Mouse (Mus musculus) midbrain, embryonic 14.5 days (tissue): ENCODE results near the gene Dhrs1. TPM values are rescaled to one million over a fixed set of nuclear protein-coding genes. Genes with fewer than 3 reads are reported as not detected.
A peak's percentile ranks its signal among the peaks of the same experiment; 100 is the strongest.

Source experiments
- ATAC-seq: fragments of 200-750 bp; cut with Nextera tagmentation; 2 replicates; pipeline ENCODE4 v1.8.0; 2017; ENCODE audit warnings: moderate number of reproducible peaks, moderate library complexity; ENCODE audit not compliant: low FRiP score, low TSS enrichment
- DNase-seq: peaks from one replicate; pipeline ENCODE4 v3.0.0-alpha.2; 2015
- H3K27ac ChIP-seq: fragments of 300-500 bp; sonication (generic); replicated peaks from 2 replicates; pipeline ENCODE4 v1.5.1; 2014; ENCODE audit warnings: mild to moderate bottlenecking, low read depth, low read length, moderate library complexity
- H3K27me3 ChIP-seq: fragments of 300-500 bp; sonication (generic); 2 replicates; pipeline ENCODE4 v1.6.1; 2014; ENCODE audit warnings: low read length, control low read depth, mixed read lengths; ENCODE audit not compliant: control insufficient read depth, insufficient read depth
- H3K36me3 ChIP-seq: fragments of 300-500 bp; sonication (generic); 2 replicates; pipeline ENCODE4 v1.6.1; 2014; ENCODE audit warnings: low read length, control low read depth; ENCODE audit not compliant: control insufficient read depth, insufficient read depth
- H3K4me1 ChIP-seq: fragments of 300-500 bp; sonication (generic); 2 replicates; pipeline ENCODE4 v1.6.1; 2014; ENCODE audit warnings: mild to moderate bottlenecking, antibody characterized with exemption, low read length, control low read depth; ENCODE audit not compliant: control insufficient read depth, insufficient read depth
- H3K4me2 ChIP-seq: fragments of 300-500 bp; sonication (generic); 2 replicates; pipeline ENCODE4 v1.6.1; 2014; ENCODE audit warnings: mild to moderate bottlenecking, low read length, moderate library complexity
- H3K4me3 ChIP-seq: fragments of 300-500 bp; sonication (generic); replicated peaks from 2 replicates; pipeline ENCODE4 v1.5.1; 2014; ENCODE audit warnings: low read depth, low read length
- H3K9ac ChIP-seq: fragments of 300-500 bp; sonication (generic); replicated peaks from 2 replicates; pipeline ENCODE4 v1.6.1; 2014; ENCODE audit warnings: mild to moderate bottlenecking, low read length, moderate library complexity
- H3K9me3 ChIP-seq: fragments of 300-500 bp; sonication (generic); 2 replicates; pipeline ENCODE4 v1.6.1; 2016; ENCODE audit warnings: low read length, control low read depth, mixed read lengths; ENCODE audit not compliant: control insufficient read depth
- WGBS: fragments of 180-500 bp; shearing (Covaris S2); extraction: QIAGEN DNeasy Blood & Tissue Kit; methylation state at CpG from one replicate; pipeline ENCODE4 v1.1.7; 2014; 5-methylcytosine and 5-hydroxymethylcytosine counted together
- polyA plus RNA-seq: library from polyadenylated mRNA; unstranded; fragments of >200 nt; fragmentation: Nextera tagmentation; extraction: Ambion mirVana; gene quantifications from 2 replicates; pipeline ENCODE4 v1.2.1, GENCODE M21; 2014

The Dhrs1 gene
- polyA plus RNA-seq, 1 experiment from 2014 or later = 65.1 TPM

DNA sequence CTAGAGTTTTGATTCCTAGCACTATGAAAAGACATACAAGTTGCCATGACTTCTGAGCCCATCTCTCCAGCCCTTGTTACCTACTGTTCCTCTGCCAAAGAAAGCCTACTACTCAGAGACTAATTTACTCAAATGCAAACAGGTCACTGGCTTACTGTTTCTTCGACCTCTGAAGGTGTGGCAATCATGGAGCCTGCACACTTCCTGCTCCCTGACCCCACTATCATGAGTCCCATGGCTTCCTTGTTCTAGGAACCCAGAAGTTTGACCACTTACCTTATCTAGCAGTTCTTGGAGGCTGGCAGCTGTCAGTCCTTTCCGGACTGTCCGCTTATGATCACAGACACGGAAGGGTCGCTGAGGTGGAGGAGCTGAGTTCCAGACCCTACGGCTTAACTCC, 12.1 kb upstream of the Dhrs1 start:
- WGBS = 85% methylated on average over 6 of the region's 6 CpGs
- Histone ChIP-seq H3K36me3 (peaks cover 39% of the 10 kb centered on the region), H3K9me3 (no peaks in the 10 kb centered on the region), H3K27ac (no peak overlapping the region), H3K4me2 (no peak overlapping the region), H3K4me3 (no peak overlapping the region), H3K4me1 (peaks cover 8% of the 10 kb centered on the region; the same call in 1 of the 2 replicates), H3K9ac (no peak overlapping the region), H3K27me3 (peaks cover 14% of the 10 kb centered on the region)
- no peak for DNase-seq
- ATAC-seq = no peak

DNA sequence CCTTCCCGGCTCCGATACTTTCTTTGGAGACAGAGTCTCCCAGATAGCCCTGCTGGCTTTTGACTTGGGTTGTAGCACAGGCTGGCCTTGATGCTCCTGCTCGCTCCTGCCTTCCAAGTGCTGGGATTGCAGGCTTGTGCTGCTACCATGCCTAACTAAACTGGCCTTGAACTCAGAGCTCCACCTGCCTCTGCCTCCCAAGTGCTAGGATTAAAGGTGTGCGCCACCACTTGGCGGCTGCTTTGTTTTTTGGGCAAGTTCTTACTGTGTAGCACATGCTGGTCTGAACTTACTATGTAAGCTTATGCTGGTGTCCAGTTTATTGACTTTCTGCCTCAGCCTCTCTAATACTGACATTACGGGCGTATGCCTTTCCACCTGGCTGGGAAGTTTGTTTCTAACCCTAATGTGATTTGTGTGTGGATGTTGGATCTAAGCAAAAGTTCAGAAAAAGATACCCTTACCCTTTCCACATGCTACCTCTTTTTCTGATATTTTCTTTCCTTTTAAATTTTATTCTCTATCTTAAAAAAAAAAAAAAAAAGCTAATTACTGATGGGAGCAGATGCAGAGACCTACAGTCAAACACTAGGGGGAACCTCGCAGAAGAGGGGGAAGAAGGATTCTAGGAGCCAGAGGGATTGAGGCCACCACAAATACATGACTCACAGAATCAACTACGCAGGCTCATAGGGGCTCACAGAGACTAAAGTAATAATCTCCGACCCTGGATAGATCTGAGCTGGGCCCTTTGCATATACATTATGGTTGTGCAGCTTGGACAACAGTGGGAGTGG, 1.8 kb upstream of the Dhrs1 start:
- Histone ChIP-seq H3K4me3 (no peak overlapping the region), H3K27me3 (no peaks in the 10 kb centered on the region), H3K9me3 (no peaks in the 10 kb centered on the region), H3K4me1 (peaks cover 18% of the 10 kb centered on the region), H3K4me2 (peak overlapping the region; percentile 90), H3K9ac (no peak overlapping the region), H3K27ac (no peak overlapping the region), H3K36me3 (peaks cover 39% of the 10 kb centered on the region)
- no peak for DNase-seq
- ATAC-seq = no peak
- 91% methylated on average over 10 of the region's 10 CpGs for WGBS

GRCm38 (mm10) chr14:55745861-55746237, 359 bp upstream of the Dhrs1 start:
- no peak for ATAC-seq
- H3K9ac ChIP-seq = peak overlapping the region; percentile 71
- peak overlapping the region; percentile 85 for H3K4me3 ChIP-seq
- H3K9me3 ChIP-seq = no peaks in the 10 kb centered on the region
- H3K27me3 ChIP-seq = no peaks in the 10 kb centered on the region
- peak overlapping the region; percentile 90 for H3K4me2 ChIP-seq
- peaks cover 30% of the 10 kb centered on the region for H3K36me3 ChIP-seq
- under 1% methylated on average over 31 of the region's 31 CpGs for WGBS
- H3K4me1 ChIP-seq = peaks cover 18% of the 10 kb centered on the region
- peak overlapping the region; percentile 32; the same call in 1 of the 2 replicates for H3K27ac ChIP-seq
- DNase-seq = no peak

GRCm38 (mm10) chr14:55743711-55744110, 1.8 kb downstream of the Dhrs1 start:
- peak; percentile 59 for ATAC-seq
- DNase-seq = peak; percentile 89
- H3K36me3 ChIP-seq = peaks cover 30% of the 10 kb centered on the region
- no peaks in the 10 kb centered on the region for H3K27me3 ChIP-seq
- H3K4me3 ChIP-seq = no peak overlapping the region
- WGBS = 24% methylated on average over 10 of the region's 10 CpGs
- no peak overlapping the region for H3K27ac ChIP-seq
- peak overlapping the region; percentile 28 for H3K4me2 ChIP-seq
- no peaks in the 10 kb centered on the region for H3K9me3 ChIP-seq
- H3K4me1 ChIP-seq = peaks cover 18% of the 10 kb centered on the region
- no peak overlapping the region; the same call in 1 of the 2 replicates for H3K9ac ChIP-seq

DNA sequence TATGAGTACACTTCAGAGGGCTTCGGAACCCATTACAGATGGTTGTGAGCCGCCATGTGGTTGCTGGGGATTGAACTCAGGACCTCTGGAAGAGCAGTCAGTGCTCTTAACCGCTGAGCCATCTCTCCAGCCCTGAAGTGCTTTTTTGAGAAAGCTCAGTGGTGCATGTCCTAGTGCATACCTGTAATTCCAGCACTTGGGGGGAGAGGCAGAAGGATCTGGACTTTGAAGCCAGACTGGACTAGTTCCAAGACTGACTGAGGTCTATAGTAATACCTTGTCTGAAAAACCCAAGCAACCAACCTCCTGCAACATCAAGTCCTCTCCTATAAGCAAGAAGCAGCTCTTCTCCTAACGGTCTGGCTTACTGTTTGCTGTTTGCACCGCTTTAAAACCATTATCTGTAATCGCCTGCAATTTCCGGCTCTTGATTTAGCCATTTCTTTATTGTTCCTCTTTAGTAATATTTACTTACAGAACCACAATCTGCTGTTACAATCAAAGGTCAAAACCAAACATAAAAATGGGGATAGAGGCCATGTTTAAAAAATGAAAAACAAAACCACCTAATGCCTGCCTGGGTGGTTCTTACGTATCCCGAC, 8.3 kb downstream of the Dhrs1 start:
- ATAC-seq = no peak
- H3K36me3 ChIP-seq = peaks cover 28% of the 10 kb centered on the region
- no peaks in the 10 kb centered on the region for H3K27me3 ChIP-seq
- no peak overlapping the region for H3K9ac ChIP-seq
- 87% methylated on average over 9 of the region's 9 CpGs for WGBS
- H3K27ac ChIP-seq = no peak overlapping the region
- H3K9me3 ChIP-seq = no peaks in the 10 kb centered on the region
- H3K4me3 ChIP-seq = no peak overlapping the region
- H3K4me1 ChIP-seq = no peaks in the 10 kb centered on the region
- DNase-seq = no peak
- H3K4me2 ChIP-seq = no peak overlapping the region

DNA sequence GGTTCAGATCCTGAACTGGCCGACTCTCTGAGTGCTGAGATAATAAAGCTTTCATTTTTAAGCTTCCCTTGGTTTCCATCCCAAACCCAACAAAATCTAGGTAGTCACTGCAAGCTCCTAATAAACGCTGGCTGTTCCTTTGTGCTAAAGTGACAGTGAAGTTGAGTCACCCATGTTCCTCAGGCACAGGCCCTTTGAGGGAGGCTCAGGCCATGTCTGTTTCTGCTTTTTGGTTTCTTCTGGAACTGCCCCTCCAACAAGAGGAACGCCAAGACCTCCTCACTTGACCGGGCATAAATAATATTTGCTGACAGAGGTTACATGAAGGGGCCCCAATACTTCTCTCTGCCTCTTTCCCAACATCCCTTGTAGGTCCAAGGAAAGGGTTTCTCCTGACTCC, 9.7 kb downstream of the Dhrs1 start:
- Histone ChIP-seq H3K27ac (no peak overlapping the region), H3K9me3 (no peaks in the 10 kb centered on the region), H3K4me3 (no peak overlapping the region), H3K36me3 (peaks cover 23% of the 10 kb centered on the region), H3K4me1 (no peaks in the 10 kb centered on the region), H3K27me3 (no peaks in the 10 kb centered on the region), H3K9ac (no peak overlapping the region), H3K4me2 (no peak overlapping the region)
- ATAC-seq (no peak), DNase-seq (no peak)
- 88% methylated on average over 4 of the region's 4 CpGs for WGBS

DNA sequence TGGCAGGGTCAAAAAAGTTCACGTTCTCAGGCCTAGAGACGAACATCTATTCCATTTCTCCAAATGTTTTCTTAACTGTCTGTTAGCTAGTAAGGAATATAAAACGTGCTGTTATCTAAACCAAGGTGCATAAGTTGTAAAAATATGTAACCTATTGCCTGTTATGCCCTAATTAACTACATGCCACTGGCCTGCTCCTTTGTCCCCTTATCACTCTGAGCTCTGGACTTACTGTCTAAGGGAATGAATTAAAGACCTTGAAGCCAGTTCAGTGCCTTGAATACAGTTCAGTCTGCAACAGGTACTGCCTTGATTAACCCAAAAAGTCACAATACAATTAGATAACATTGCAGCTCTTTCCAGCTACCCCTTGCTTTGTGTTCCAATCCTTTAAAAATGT, 10.2 kb downstream of the Dhrs1 start:
- no peak for ATAC-seq
- Histone ChIP-seq H3K9ac (no peak overlapping the region), H3K4me1 (no peaks in the 10 kb centered on the region), H3K27me3 (no peaks in the 10 kb centered on the region), H3K9me3 (no peaks in the 10 kb centered on the region), H3K36me3 (peaks cover 21% of the 10 kb centered on the region), H3K4me2 (no peak overlapping the region), H3K4me3 (no peak overlapping the region), H3K27ac (no peak overlapping the region)
- no peak for DNase-seq
- 71% methylated on average over 3 of the region's 3 CpGs for WGBS

DNA sequence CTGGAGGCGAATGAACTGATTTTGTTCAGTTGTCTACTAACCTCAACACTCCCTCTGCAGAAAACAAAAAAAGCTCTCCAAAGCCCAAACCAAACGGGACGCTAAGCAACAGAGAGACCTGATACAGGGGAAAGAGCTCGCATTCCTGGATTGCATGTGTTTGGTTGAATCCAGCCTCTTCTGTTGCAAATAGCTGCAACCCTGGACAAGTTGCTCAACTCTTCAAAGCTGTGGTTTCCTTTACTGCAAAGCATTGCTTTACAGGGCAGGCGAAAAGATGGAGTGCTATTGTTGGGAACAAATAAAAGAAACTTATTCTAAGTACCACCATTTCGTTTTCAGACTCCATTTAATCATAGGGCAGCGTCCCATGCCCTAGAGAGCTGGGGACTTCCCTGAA, 10.6 kb downstream of the Dhrs1 start:
- peaks cover 17% of the 10 kb centered on the region for H3K36me3 ChIP-seq
- DNase-seq (no peak), ATAC-seq (no peak)
- no peak overlapping the region for H3K9ac ChIP-seq
- 81% methylated on average over 7 of the region's 7 CpGs for WGBS
- H3K27ac ChIP-seq = no peak overlapping the region
- no peaks in the 10 kb centered on the region for H3K27me3 ChIP-seq
- no peaks in the 10 kb centered on the region for H3K9me3 ChIP-seq
- H3K4me2 ChIP-seq = no peak overlapping the region
- H3K4me3 ChIP-seq = no peak overlapping the region
- H3K4me1 ChIP-seq = no peaks in the 10 kb centered on the region

GRCm38 (mm10) chr14:55733889-55734288, 11.6 kb downstream of the Dhrs1 start:
- WGBS = 78% methylated on average over 10 of the region's 10 CpGs
- no peaks in the 10 kb centered on the region for H3K9me3 ChIP-seq

More at GRCm38 (mm10) chr14:55733889-55734288, 11.6 kb downstream of the Dhrs1 start:
- H3K4me1 ChIP-seq = no peaks in the 10 kb centered on the region
- ATAC-seq (no peak), DNase-seq (no peak)
- no peak overlapping the region for H3K4me3 ChIP-seq
- no peak overlapping the region for H3K4me2 ChIP-seq
- peaks cover 7% of the 10 kb centered on the region for H3K36me3 ChIP-seq
- H3K9ac ChIP-seq = no peak overlapping the region
- H3K27me3 ChIP-seq = no peaks in the 10 kb centered on the region
- no peak overlapping the region for H3K27ac ChIP-seq
